11 mouse cellular contexts compared by ENCODE assay signal in genomic region chr11:119359089-119359488, GRCm38 (mm10).
"Had no signal": no experiment of that assay in that cellular context is flagged by ENCODE, and none has a peak within 500 bp of the region (broad histone marks: within the 10 kb centered on the region; RNA-seq: fewer than 3 reads in every experiment).

No protein-coding gene starts in this region.

- DNase-seq: right cerebral cortex, adult 18-20 months; right cerebral cortex, postnatal 14 days; right cerebral cortex, postnatal 25 days; right cerebral cortex, postnatal 4 days; spleen, adult 18-20 months; thymus, adult 18-20 months; thymus, adult 2 months; thymus, postnatal 14 days; thymus, postnatal 25 days; thymus, postnatal 36 days; thymus, postnatal 4 days had no signal
